Mouse (Mus musculus): ENCODE data around the gene Pgpep1l.
"Not testable (repeated sequence)": the region's sequence is repeated elsewhere in the genome, so short reads cannot be mapped to it uniquely, and the experiment has no call there.

Pgpep1l gene

DNA sequence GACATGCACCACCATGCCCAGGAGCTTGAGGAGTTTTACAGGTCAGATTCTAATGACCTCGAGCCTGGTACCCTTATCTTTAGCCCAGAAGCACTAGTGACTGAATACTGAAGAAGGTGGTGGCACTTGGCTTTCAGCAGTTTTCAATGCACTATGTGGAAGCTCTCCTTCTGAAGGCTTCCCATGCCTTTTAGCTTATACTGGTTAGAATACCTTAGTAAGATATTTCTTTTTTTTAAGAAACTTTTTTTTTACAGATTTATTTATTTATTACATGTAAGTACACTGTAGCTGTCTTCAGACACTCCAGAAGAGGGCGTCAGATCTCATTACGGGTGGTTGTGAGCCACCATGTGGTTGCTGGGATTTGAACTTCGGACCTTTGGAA is 19.1 kb upstream of the Pgpep1l start:
- DNase-seq (ENCODE audit: low read depth) = not testable (repeated sequence)

GRCm38 (mm10) chr7:68282304-68283132 is 18.5 kb upstream of the Pgpep1l start:
- peak; percentile 92 for DNase-seq (ENCODE audit: low read depth)

- peak; percentile 92 for DNase-seq (ENCODE audit: low read depth)
These were observed 17.3 kb upstream of the Pgpep1l start for GRCm38 (mm10) chr7:68281341-68281740.

- DNase-seq (ENCODE audit: low read depth) = peak; percentile 93
These were observed 16.4 kb upstream of the Pgpep1l start for GRCm38 (mm10) chr7:68280352-68280869.

GRCm38 (mm10) chr7:68279481-68279880 is 15.4 kb upstream of the Pgpep1l start:
- peak; percentile 72 for DNase-seq (ENCODE audit: low read depth)

- peak; percentile 87 for DNase-seq (ENCODE audit: low read depth)
These were observed 14.9 kb upstream of the Pgpep1l start for GRCm38 (mm10) chr7:68278908-68279307.

GRCm38 (mm10) chr7:68278385-68278784 is 14.4 kb upstream of the Pgpep1l start:
- no peak for DNase-seq (ENCODE audit: low read depth)

DNA sequence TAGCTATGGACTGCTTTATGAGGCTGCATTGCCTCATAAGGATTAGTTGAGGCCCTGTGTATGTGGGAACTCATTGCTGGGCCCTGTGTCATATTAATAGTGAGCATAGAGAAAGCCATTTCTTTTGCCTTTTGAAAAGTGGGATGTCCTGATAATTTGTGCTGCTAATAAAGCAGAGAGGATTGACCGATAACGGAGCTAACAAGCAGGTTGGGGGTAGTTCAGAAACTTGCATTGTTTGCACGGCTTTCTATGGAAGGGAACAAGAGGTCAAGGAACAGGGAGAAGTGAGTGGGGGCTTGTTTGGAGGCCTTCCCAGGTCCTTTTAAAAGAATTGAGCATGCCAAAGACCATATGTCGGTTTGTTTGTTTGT is 13.9 kb upstream of the Pgpep1l start:
- DNase-seq (ENCODE audit: low read depth) = peak; percentile 75

- DNase-seq (ENCODE audit: low read depth) = peak; percentile 77
These were observed 13.2 kb upstream of the Pgpep1l start for GRCm38 (mm10) chr7:68277054-68277896.

GRCm38 (mm10) chr7:68275838-68276731 is 12.1 kb upstream of the Pgpep1l start:
- DNase-seq (ENCODE audit: low read depth) = peak; percentile 95

DNA sequence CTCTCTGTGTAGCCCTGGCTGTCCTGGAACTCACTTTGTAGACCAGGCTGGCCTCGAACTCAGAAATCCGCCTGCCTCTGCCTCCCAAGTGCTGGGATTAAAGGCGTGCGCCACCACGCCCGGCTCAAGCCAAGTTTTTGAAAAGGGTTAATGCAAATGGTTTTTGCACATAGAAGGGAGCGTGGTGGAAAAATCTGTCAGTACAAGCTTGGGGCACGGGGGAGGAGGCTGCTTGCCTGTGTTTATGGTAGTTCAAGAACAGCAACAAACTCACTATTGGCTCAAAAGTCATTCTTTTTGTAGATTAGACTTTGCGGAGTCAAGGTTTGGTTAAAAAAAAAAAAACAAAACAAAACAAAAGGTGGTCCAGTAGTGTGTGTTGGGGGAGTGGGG is 11.4 kb upstream of the Pgpep1l start:
- DNase-seq (ENCODE audit: low read depth) = not testable (repeated sequence)

DNA sequence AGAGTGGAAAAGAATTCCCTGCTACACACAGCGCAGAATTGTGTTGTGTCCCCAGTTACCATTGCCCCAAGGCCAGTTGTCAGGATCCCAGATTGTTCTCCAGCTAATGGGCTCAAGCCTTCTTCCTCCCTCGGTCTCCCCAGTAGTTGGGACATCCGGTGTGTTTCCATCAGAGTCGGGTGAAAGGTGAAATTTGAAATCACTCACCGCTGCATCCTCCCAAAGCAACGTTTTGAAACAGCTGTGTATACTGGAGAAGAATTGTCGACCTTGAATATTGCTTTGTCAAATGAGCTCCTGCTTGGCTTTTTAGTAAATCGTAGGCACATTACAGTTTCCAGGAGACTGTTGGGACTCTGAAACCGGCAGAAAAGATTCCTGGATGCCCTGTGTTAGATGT is 10.9 kb upstream of the Pgpep1l start:
- peak; percentile 69 for DNase-seq (ENCODE audit: low read depth)

DNA sequence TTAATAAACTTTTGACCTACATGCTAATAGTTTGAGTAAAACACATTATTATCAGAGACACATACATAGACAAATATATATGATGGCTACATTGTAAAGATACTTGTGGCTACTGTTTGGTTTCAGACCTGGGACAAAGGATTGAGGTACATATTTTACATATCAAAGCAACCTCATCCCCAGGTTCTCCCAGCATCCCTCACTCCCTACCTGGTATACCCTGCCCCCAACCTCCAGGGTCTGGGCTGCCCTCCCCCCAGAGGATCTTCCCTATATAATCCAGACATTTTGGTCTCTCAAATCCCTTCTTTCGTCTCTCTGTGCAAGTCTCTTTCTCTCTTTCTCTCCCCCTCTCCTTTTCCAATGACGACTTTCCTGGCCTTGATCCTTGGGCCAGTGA is 10.2 kb upstream of the Pgpep1l start:
- peak; percentile 35 for DNase-seq (ENCODE audit: low read depth)

GRCm38 (mm10) chr7:68273515-68273914 is 9.5 kb upstream of the Pgpep1l start, which contains the start of gene Fam169b:
Gene Fam169b (plus strand): TSS chr7:68273839.
- no peak for DNase-seq (ENCODE audit: low read depth)

DNA sequence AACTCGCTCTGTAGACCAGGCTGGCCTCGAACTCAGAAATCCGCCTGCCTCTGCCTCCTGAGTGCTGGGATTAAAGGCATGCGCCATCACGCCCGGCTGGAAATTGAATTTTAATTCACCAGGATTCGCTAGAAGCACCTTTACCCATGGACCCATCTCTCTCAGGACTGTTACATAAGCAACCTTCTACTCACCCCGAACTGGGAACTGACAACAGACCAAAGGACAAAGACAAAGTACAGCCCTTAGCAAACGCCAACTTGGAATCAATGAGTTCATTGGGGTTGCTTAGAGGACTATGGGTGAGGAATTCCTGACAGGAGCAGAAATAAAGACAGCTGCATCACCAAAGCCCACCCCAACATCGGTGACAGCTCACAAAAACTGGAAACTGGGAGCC is 8.6 kb upstream of the Pgpep1l start:
- DNase-seq (ENCODE audit: low read depth) = no peak

GRCm38 (mm10) chr7:68271816-68272215 is 7.8 kb upstream of the Pgpep1l start:
- peak; percentile 58 for DNase-seq (ENCODE audit: low read depth)

DNA sequence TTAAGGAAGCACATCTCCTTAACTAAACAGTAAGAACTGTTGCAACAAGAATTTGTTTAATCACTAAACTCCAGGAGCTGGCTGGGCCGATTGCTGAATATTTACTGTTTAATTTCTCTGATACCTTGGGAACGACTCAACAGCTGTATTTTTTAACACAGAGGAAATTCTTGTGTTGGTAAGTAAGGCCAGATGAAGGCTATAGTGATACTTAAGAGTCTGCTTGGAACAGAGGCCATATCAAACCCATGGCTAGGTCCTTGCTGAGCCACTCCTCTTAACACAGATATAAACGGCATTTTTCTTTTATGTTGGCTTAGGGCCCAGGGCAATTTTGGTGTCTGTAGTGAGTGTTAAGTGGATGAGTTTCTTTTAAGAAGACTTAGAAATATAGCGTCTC is 6.5 kb upstream of the Pgpep1l start:
- peak; percentile 37 for DNase-seq (ENCODE audit: low read depth)

GRCm38 (mm10) chr7:68266691-68267090 is 2.7 kb upstream of the Pgpep1l start:
- no peak for DNase-seq (ENCODE audit: low read depth)

DNA sequence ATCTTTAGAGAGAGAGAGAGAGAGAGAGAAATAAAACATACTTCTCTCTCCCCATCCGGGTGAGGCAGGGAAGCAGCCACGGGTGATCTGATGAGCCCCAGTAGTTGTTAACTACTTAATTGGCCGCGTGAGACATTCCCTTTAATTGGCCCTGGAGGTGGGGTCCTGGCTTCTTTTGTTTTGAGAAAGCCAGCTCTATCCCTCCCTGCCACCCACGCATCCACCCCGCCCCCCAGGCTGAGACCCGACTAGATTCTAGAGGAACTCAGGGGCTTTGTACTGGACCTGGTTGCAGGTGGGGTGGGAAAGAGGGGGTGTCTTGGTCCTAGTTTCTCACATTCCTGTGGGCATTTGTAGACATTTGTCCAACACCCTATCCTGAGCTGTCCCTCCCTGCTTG is 1.4 kb upstream of the Pgpep1l start:
- no peak for DNase-seq (ENCODE audit: low read depth)

GRCm38 (mm10) chr7:68264531-68264930 is 498 bp upstream of the Pgpep1l start:
- peak; percentile 85 for DNase-seq (ENCODE audit: low read depth)

GRCm38 (mm10) chr7:68263346-68264027 is 546 bp downstream of the Pgpep1l start:
- peak; percentile 55 for DNase-seq (ENCODE audit: low read depth)

All from induced T-regulatory cell, adult 2 months (primary cell).